Mouse (Mus musculus): ENCODE measurements around the gene Clptm1l. TPM values are rescaled to one million over a fixed set of nuclear protein-coding genes. Genes with fewer than 3 reads are reported as not detected.

Gene Clptm1l
- polyA plus RNA-seq, 1 experiment = 174 TPM

GRCm38 (mm10) chr13:73628586-73629113 lies 24.8 kb downstream of the Clptm1l start:
- Histone ChIP-seq H3K4me3 (ENCODE audit: insufficient read depth, low read depth, low read length) (no peak overlapping the region), H3K27ac (ENCODE audit: insufficient read depth, low read depth, low read length) (no peak overlapping the region), H3K27me3 (replicated peaks; ENCODE audit: control insufficient read depth, insufficient read depth, low read length) (no peaks in the 10 kb centered on the region), H3K36me3 (ENCODE audit: control insufficient read depth, insufficient read depth, low read length) (no peaks in the 10 kb centered on the region), H3K4me1 (ENCODE audit: control insufficient read depth, insufficient read depth, low read length) (no peaks in the 10 kb centered on the region)
- DNase-seq = no peak
- TF ChIP-seq CTCF (conservative IDR thresholded peaks at IDR 0.05; ENCODE audit: insufficient read depth, insufficient read length, low read depth, low read length) = no peak
- TF ChIP-seq POLR2A (IDR thresholded peaks at IDR 0.05; ENCODE audit: low read depth, low read length) = no peak
- WGBS = 83% methylated on average over 11 of the region's 11 CpGs

- Histone ChIP-seq H3K4me1 (ENCODE audit: control insufficient read depth, insufficient read depth, low read length) (no peaks in the 10 kb centered on the region), H3K36me3 (ENCODE audit: control insufficient read depth, insufficient read depth, low read length) (no peaks in the 10 kb centered on the region), H3K27me3 (replicated peaks; ENCODE audit: control insufficient read depth, insufficient read depth, low read length) (no peaks in the 10 kb centered on the region), H3K4me3 (ENCODE audit: insufficient read depth, low read depth, low read length) (no peak overlapping the region), H3K27ac (ENCODE audit: insufficient read depth, low read depth, low read length) (no peak overlapping the region)
- WGBS = 84% methylated on average over 3 of the region's 3 CpGs
- TF ChIP-seq CTCF (conservative IDR thresholded peaks at IDR 0.05; ENCODE audit: insufficient read depth, insufficient read length, low read depth, low read length) (no peak), POLR2A (IDR thresholded peaks at IDR 0.05; ENCODE audit: low read depth, low read length) (no peak)
- no peak for DNase-seq
Observed at GRCm38 (mm10) chr13:73631837-73632236, 28.0 kb downstream of the Clptm1l start.

DNA sequence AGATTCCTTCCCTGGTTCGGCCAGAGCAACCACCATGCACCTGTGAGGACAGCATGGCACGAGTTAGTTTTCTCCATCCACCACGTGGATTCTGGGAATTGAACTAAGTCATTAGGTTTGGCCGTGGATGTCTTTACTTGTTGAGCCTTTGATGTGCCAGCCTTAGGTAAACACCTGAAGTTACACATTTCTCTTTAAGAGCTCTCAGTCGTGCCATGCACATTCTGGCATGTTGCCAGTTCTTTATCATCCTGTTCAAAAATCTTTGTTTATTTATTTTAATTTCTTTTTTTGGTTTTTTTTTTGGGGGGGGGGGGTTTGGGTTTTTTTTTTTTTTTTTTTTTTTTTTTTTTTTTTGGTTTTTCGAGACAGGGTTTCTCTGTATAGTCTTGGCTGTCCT lies 34.0 kb downstream of the Clptm1l start:
- TF ChIP-seq CTCF (conservative IDR thresholded peaks at IDR 0.05; ENCODE audit: insufficient read depth, insufficient read length, low read depth, low read length) = no peak
- TF ChIP-seq POLR2A (IDR thresholded peaks at IDR 0.05; ENCODE audit: low read depth, low read length) = no peak
- Histone ChIP-seq H3K27me3 (replicated peaks; ENCODE audit: control insufficient read depth, insufficient read depth, low read length) (no peaks in the 10 kb centered on the region), H3K4me3 (ENCODE audit: insufficient read depth, low read depth, low read length) (no peak overlapping the region), H3K4me1 (ENCODE audit: control insufficient read depth, insufficient read depth, low read length) (no peaks in the 10 kb centered on the region), H3K27ac (ENCODE audit: insufficient read depth, low read depth, low read length) (no peak overlapping the region), H3K36me3 (ENCODE audit: control insufficient read depth, insufficient read depth, low read length) (no peaks in the 10 kb centered on the region)
- no peak for DNase-seq
- WGBS = 76% methylated on average over 5 of the region's 6 CpGs

GRCm38 (mm10) chr13:73641296-73641695 lies 37.5 kb downstream of the Clptm1l start:
- TF ChIP-seq POLR2A (IDR thresholded peaks at IDR 0.05; ENCODE audit: low read depth, low read length) (no peak), CTCF (conservative IDR thresholded peaks at IDR 0.05; ENCODE audit: insufficient read depth, insufficient read length, low read depth, low read length) (no peak)
- Histone ChIP-seq H3K27ac (ENCODE audit: insufficient read depth, low read depth, low read length) (no peak overlapping the region), H3K4me3 (ENCODE audit: insufficient read depth, low read depth, low read length) (no peak overlapping the region), H3K27me3 (replicated peaks; ENCODE audit: control insufficient read depth, insufficient read depth, low read length) (no peaks in the 10 kb centered on the region), H3K4me1 (ENCODE audit: control insufficient read depth, insufficient read depth, low read length) (no peaks in the 10 kb centered on the region), H3K36me3 (ENCODE audit: control insufficient read depth, insufficient read depth, low read length) (no peaks in the 10 kb centered on the region)
- 81% methylated on average over 4 of the region's 4 CpGs for WGBS
- no peak for DNase-seq

GRCm38 (mm10) chr13:73646397-73647087 lies 42.7 kb downstream of the Clptm1l start:
- Histone ChIP-seq H3K4me1 (ENCODE audit: control insufficient read depth, insufficient read depth, low read length) (peaks cover 7% of the 10 kb centered on the region; the same call in 1 of the 2 replicates), H3K36me3 (ENCODE audit: control insufficient read depth, insufficient read depth, low read length) (no peaks in the 10 kb centered on the region), H3K27ac (ENCODE audit: insufficient read depth, low read depth, low read length) (no peak overlapping the region), H3K27me3 (replicated peaks; ENCODE audit: control insufficient read depth, insufficient read depth, low read length) (no peaks in the 10 kb centered on the region), H3K4me3 (ENCODE audit: insufficient read depth, low read depth, low read length) (no peak overlapping the region)
- TF ChIP-seq CTCF (conservative IDR thresholded peaks at IDR 0.05; ENCODE audit: insufficient read depth, insufficient read length, low read depth, low read length) = peak; percentile 85
- no peak for TF ChIP-seq POLR2A (IDR thresholded peaks at IDR 0.05; ENCODE audit: low read depth, low read length)
- peak; percentile 76 for DNase-seq
- WGBS = 30% methylated on average over 6 of the region's 6 CpGs

DNA sequence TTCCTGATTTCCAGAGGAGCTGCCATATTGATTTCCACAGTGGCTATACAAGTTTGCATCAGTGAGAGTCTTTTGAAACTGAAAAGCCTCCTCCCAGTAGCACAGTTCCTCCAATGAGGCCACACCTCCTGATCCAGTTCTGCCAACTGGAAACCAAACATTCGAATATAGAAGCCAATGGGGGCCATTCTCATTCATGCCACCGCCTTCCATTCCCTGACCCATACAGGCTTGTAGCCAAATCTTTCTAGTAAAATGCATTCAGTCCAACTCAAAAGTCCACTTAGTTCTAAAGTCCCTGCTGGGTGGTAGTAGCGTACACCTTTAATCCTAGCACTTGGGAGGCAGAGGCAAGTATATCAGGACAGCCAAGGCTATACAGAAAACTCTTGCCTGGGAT lies 49.5 kb downstream of the Clptm1l start:
- DNase-seq = peak; percentile 67
- Histone ChIP-seq H3K4me1 (ENCODE audit: control insufficient read depth, insufficient read depth, low read length) (peaks cover 3% of the 10 kb centered on the region; the same call in 1 of the 2 replicates), H3K36me3 (ENCODE audit: control insufficient read depth, insufficient read depth, low read length) (no peaks in the 10 kb centered on the region), H3K4me3 (ENCODE audit: insufficient read depth, low read depth, low read length) (no peak overlapping the region), H3K27ac (ENCODE audit: insufficient read depth, low read depth, low read length) (no peak overlapping the region), H3K27me3 (replicated peaks; ENCODE audit: control insufficient read depth, insufficient read depth, low read length) (no peaks in the 10 kb centered on the region)
- TF ChIP-seq CTCF (conservative IDR thresholded peaks at IDR 0.05; ENCODE audit: insufficient read depth, insufficient read length, low read depth, low read length) = no peak
- no peak for TF ChIP-seq POLR2A (IDR thresholded peaks at IDR 0.05; ENCODE audit: low read depth, low read length)
- WGBS = 55% methylated on average over 3 of the region's 3 CpGs

DNA sequence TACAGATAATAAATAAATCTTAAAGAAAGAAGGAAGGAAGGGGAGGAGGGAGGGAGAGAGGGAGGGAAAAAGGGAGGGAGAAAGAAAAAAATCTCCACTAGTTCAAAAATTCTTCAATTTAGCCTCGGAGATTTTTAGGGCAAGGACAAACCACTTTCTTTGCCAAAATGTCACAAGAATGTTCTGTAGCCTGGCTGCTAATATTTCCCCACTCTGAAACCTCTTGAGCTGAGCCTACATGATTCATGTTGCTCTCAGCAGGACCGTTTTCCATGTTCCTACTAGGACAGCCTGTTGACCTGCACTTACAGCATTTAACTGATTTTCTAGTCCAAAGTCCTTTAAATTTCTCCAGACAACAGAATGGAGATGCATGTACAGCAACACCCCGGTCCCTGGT lies 51.2 kb downstream of the Clptm1l start:
- WGBS = 43% methylated on average over 3 of the region's 3 CpGs
- no peak overlapping the region for H3K4me3 ChIP-seq (ENCODE audit: insufficient read depth, low read depth, low read length)
- no peak for DNase-seq
- H3K27ac ChIP-seq (ENCODE audit: insufficient read depth, low read depth, low read length) = no peak overlapping the region
- no peaks in the 10 kb centered on the region for H3K27me3 ChIP-seq (replicated peaks; ENCODE audit: control insufficient read depth, insufficient read depth, low read length)
- H3K36me3 ChIP-seq (ENCODE audit: control insufficient read depth, insufficient read depth, low read length) = no peaks in the 10 kb centered on the region
- peaks cover 3% of the 10 kb centered on the region; the same call in 1 of the 2 replicates for H3K4me1 ChIP-seq (ENCODE audit: control insufficient read depth, insufficient read depth, low read length)
- no peak for TF ChIP-seq CTCF (conservative IDR thresholded peaks at IDR 0.05; ENCODE audit: insufficient read depth, insufficient read length, low read depth, low read length)
- TF ChIP-seq POLR2A (IDR thresholded peaks at IDR 0.05; ENCODE audit: low read depth, low read length) = no peak
